Mouse (Mus musculus) heart, embryonic 13.5 days (tissue): ENCODE results near the gene Pde4a. TPM values are rescaled to one million over a fixed set of nuclear protein-coding genes. Genes with fewer than 3 reads are reported as not detected.

ENCODE experiments used
- ATAC-seq: fragments of 200-750 bp; cut with Nextera tagmentation; 2 replicates; pipeline ENCODE4 v1.8.0; 2017; ENCODE audit warnings: moderate TSS enrichment; ENCODE audit not compliant: insufficient number of reproducible peaks, low FRiP score, low TSS enrichment; ENCODE audit errors: extremely low read depth
- H3K27ac ChIP-seq: fragments of 300-500 bp; sonication (generic); replicated peaks from 2 replicates; pipeline ENCODE4 v1.5.1; 2015; ENCODE audit warnings: moderate library complexity, mild to moderate bottlenecking, inconsistent platforms
- H3K27me3 ChIP-seq: fragments of 300-500 bp; sonication (generic); replicated peaks from 2 replicates; pipeline ENCODE4 v1.6.1; 2015; ENCODE audit warnings: mild to moderate bottlenecking, inconsistent platforms
- H3K36me3 ChIP-seq: fragments of 300-500 bp; sonication (generic); 2 replicates; pipeline ENCODE4 v1.6.1; 2015; ENCODE audit warnings: mild to moderate bottlenecking, inconsistent platforms
- H3K4me1 ChIP-seq: fragments of 300-500 bp; sonication (generic); 2 replicates; pipeline ENCODE4 v1.6.1; 2015; ENCODE audit warnings: inconsistent platforms
- H3K4me2 ChIP-seq: fragments of 300-500 bp; sonication (generic); 2 replicates; pipeline ENCODE4 v1.6.1; 2015; ENCODE audit warnings: inconsistent platforms, mild to moderate bottlenecking, moderate library complexity
- H3K4me3 ChIP-seq: fragments of 300-500 bp; sonication (generic); 2 replicates; pipeline ENCODE4 v1.5.1; 2015; ENCODE audit warnings: moderate library complexity, mild to moderate bottlenecking, inconsistent platforms
- H3K9ac ChIP-seq: fragments of 300-500 bp; sonication (generic); 2 replicates; pipeline ENCODE4 v1.6.1; 2015; ENCODE audit warnings: inconsistent platforms, mild to moderate bottlenecking, moderate library complexity
- H3K9me3 ChIP-seq: fragments of 300-500 bp; sonication (generic); 2 replicates; pipeline ENCODE4 v1.6.1; 2016; ENCODE audit warnings: inconsistent platforms
- WGBS: fragments of 180-500 bp; shearing (Covaris S2); methylation state at CpG from one replicate; pipeline ENCODE4 v1.1.7; 2015; ENCODE audit warnings: mixed read lengths; 5-methylcytosine and 5-hydroxymethylcytosine counted together
- polyA plus RNA-seq: library from polyadenylated mRNA; unstranded; fragments of >200 nt; fragmentation: Nextera tagmentation; extraction: Ambion mirVana; gene quantifications from 2 replicates; pipeline ENCODE4 v1.2.1, GENCODE M21; 2015

Gene Pde4a
- polyA plus RNA-seq, 1 experiment from 2014 or later = 9.5 TPM

DNA sequence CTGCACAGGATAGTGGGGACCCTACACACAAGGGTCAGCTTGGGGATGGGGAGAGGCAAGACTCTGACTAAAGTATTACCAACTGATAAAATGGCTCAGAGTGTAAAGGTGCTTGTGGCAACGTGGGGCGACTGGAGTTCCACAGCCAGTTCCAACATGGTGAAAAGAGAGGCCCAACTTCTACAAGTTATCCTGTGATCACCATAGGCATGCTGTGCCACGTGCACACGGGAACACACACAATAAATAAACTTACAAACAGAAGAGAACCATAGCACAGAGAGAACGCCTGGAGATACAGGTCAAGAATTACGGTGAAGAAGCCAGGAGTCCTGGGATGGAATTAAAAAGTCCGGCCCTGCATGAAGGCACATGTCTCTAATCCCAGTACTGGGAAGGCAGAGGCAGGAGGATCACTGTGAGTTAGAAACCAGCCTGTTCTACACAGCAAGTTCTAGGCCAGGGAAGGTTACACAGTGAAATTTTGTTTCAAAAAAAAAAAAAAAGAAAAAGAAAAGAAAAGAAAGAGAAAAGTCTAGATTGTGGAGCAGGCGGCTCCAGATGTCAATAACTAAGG, 16.3 kb upstream of the Pde4a start:
- no peak for ATAC-seq
- Histone ChIP-seq H3K27ac (peak overlapping the region; percentile 84), H3K27me3 (no peaks in the 10 kb centered on the region), H3K4me1 (peaks cover 61% of the 10 kb centered on the region), H3K9me3 (no peaks in the 10 kb centered on the region), H3K36me3 (peaks cover 31% of the 10 kb centered on the region), H3K9ac (peak overlapping the region; percentile 97), H3K4me2 (peak overlapping the region; percentile 97), H3K4me3 (peak overlapping the region; percentile 94)
- WGBS = 5% methylated on average over 8 of the region's 8 CpGs

DNA sequence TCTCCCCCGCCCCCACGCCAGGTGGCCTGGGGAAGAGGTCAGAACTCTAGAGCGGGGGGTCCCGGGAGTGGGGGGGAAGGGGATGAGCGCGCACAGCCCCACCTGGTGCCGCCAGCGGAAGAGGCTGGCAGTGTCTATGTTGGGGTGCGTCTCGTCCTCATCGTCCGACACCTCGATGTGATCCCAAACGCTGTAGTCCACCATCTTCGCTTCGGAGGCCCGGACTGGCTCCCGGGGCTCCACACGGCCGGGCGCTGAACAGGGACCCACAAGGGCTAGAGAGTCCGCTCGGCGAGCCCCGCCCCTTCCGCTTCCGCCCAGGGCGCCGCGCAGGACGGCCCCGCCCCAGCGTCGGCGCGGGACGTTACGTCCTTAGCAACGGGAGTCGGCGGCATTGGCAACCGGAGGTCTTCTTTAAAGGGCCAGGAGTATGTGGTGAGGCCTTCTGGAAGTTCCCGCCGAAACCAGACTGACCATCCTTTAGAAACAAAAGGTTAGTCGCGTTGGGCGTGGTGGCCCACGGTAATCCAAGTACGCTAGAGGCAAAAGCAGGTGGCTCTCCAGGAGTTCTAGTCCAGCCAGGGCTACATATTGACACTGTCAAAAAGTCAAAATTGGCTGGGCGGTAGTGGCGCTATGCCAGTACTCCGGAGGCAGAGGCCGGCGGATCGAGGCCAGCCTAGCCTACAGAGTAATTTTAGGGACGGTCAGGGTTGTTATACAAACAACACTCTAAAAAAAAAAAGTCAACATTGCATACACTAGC, 15.7 kb upstream of the Pde4a start, which contains the start of gene Cdc37:
Gene Cdc37 (minus strand): TSS at position 329 of the 766 bp plus-strand sequence.
- Histone ChIP-seq H3K4me3 (peak within 1 kb of the TSS; percentile 94), H3K36me3 (peaks cover 25% of the 10 kb centered on the region), H3K27me3 (no peaks in the 10 kb centered on the region), H3K9me3 (no peaks in the 10 kb centered on the region), H3K4me2 (peak within 1 kb of the TSS; percentile 97), H3K4me1 (peaks cover 65% of the 10 kb centered on the region), H3K9ac (peak within 1 kb of the TSS; percentile 97), H3K27ac (peak within 1 kb of the TSS; percentile 84)
- WGBS = 4% methylated on average over 56 of the region's 56 CpGs
- ATAC-seq = peak; percentile 80

- Histone ChIP-seq H3K27ac (peak overlapping the region; percentile 75), H3K9me3 (no peaks in the 10 kb centered on the region), H3K4me3 (peak overlapping the region; percentile 55), H3K4me1 (peaks cover 39% of the 10 kb centered on the region), H3K27me3 (no peaks in the 10 kb centered on the region), H3K36me3 (0 out of 2 replicates have a peak, but pooled peaks cover 3% of the 10 kb centered on the region), H3K4me2 (peak overlapping the region; percentile 89), H3K9ac (peak overlapping the region; percentile 78)
- no peak for ATAC-seq
- WGBS = 2% methylated on average over 11 of the region's 11 CpGs
These were observed 12.8 kb upstream of the Pde4a start for GRCm38 (mm10) chr9:21152715-21153114.

GRCm38 (mm10) chr9:21153331-21153730, 12.2 kb upstream of the Pde4a start:
- Histone ChIP-seq H3K27me3 (no peaks in the 10 kb centered on the region), H3K4me1 (peaks cover 33% of the 10 kb centered on the region), H3K4me3 (peak overlapping the region; percentile 55), H3K27ac (peak overlapping the region; percentile 75), H3K36me3 (no peaks in the 10 kb centered on the region), H3K9ac (peak overlapping the region; percentile 78), H3K4me2 (peak overlapping the region; percentile 89), H3K9me3 (no peaks in the 10 kb centered on the region)
- ATAC-seq = no peak
- 7% methylated on average over 12 of the region's 12 CpGs for WGBS

DNA sequence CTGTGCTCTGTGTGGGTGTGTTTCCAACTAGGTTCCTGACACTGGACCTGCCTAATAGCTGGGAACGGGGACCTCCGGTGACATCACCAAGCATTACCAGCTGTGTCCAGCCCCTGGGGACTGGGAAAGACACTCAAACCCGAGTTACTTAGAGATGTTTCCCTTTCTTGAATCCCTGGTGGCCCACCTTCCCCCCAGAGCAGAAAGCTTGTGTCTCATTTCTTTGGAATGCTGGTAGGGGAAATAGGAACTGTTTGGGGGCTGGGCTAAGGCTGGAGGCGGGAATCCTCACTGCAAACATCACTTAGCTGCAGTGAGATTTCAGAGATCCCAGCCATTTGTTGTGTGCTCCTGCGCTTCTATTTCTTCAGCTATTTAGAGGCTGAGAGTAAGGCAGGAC, 11.7 kb upstream of the Pde4a start:
- H3K4me3 ChIP-seq = peak overlapping the region; percentile 55
- H3K4me2 ChIP-seq = peak overlapping the region; percentile 89
- H3K27me3 ChIP-seq = no peaks in the 10 kb centered on the region
- WGBS = 7% methylated on average over 5 of the region's 5 CpGs
- no peaks in the 10 kb centered on the region for H3K36me3 ChIP-seq
- peaks cover 28% of the 10 kb centered on the region for H3K4me1 ChIP-seq
- H3K27ac ChIP-seq = peak overlapping the region; percentile 75
- no peaks in the 10 kb centered on the region for H3K9me3 ChIP-seq
- H3K9ac ChIP-seq = peak overlapping the region; percentile 78
- no peak for ATAC-seq

DNA sequence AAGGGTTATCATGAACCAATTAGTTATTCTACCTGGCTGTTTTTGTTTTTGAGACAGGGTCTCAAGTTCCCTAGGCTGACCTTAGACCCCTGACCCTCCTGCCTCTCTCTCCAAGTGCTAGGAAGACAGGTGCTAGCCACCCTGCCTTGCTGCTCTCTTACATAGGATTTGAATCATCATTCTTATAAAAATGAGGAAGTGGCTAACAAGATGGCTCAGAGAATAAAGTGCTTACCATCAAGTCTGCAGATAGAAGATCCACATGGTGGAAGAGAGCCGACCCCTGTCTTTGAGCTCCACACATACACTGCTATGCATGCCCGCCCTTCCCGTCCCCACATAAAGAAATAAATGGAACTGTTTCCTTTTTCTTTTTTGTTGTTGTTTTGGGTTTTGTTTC, 10.7 kb upstream of the Pde4a start:
- Histone ChIP-seq H3K4me2 (no peak overlapping the region), H3K4me3 (no peak overlapping the region), H3K9ac (no peak overlapping the region), H3K27ac (no peak overlapping the region), H3K9me3 (no peaks in the 10 kb centered on the region), H3K27me3 (no peaks in the 10 kb centered on the region), H3K4me1 (peaks cover 23% of the 10 kb centered on the region), H3K36me3 (no peaks in the 10 kb centered on the region)
- no peak for ATAC-seq
- 84% methylated on average over 3 of the region's 3 CpGs for WGBS

DNA sequence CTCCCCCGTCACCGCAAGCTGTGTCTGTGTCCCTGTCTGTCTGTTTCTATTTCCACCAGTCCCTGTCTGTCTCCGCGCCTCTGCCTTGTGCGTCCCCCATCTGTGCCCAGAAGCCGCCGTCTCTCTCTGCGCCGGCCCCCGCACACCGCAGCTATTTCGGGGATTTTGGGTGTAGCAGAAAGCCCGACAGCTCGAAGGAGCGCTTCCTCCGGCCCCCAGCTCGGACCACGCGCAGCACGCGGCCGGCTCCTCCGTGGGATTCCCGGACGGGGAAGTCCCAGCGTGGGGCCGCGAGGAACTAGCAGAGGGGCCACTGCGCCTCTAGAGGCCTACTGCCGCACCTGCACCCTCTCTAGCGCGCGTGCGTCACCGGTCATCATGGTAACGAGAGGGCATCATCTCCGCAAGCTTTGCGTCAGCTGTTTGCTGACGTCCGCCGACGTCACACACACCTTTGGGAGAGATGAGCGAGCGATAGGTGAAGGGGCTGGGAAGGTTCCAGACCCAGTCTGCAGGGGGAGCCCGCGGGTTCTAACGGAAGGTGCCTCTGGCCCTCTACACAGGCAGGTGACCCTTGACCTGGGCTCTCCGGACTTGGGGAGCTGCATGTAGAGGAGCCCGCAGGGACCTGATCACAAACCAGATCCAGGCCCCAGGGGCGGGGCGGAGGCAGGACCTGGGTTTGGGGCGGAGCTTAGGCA, 4.2 kb upstream of the Pde4a start:
- ATAC-seq = peak; percentile 71
- peaks cover 26% of the 10 kb centered on the region for H3K4me1 ChIP-seq
- H3K36me3 ChIP-seq = no peaks in the 10 kb centered on the region
- H3K27ac ChIP-seq = no peak overlapping the region
- peak overlapping the region; percentile 83 for H3K9ac ChIP-seq
- no peaks in the 10 kb centered on the region for H3K9me3 ChIP-seq
- H3K4me2 ChIP-seq = peak overlapping the region; percentile 72
- H3K4me3 ChIP-seq = peak overlapping the region; percentile 58
- H3K27me3 ChIP-seq = peaks cover 46% of the 10 kb centered on the region
- WGBS = 1% methylated on average over 52 of the region's 52 CpGs

GRCm38 (mm10) chr9:21163086-21164050, 2.1 kb upstream of the Pde4a start:
- Histone ChIP-seq H3K4me2 (peak overlapping the region; percentile 86), H3K9ac (no peak overlapping the region), H3K27me3 (peaks cover 56% of the 10 kb centered on the region), H3K27ac (no peak overlapping the region), H3K4me3 (peak overlapping the region; percentile 64; the same call in 1 of the 2 replicates), H3K9me3 (no peaks in the 10 kb centered on the region), H3K4me1 (peaks cover 46% of the 10 kb centered on the region), H3K36me3 (no peaks in the 10 kb centered on the region)
- no peak for ATAC-seq
- WGBS = 40% methylated on average over 11 of the region's 11 CpGs

- no peak overlapping the region for H3K27ac ChIP-seq
- peaks cover 54% of the 10 kb centered on the region for H3K4me1 ChIP-seq
- peak overlapping the region; percentile 64 for H3K4me3 ChIP-seq
- no peaks in the 10 kb centered on the region for H3K36me3 ChIP-seq
- under 1% methylated on average over 26 of the region's 26 CpGs for WGBS
- peak overlapping the region; percentile 68 for H3K9ac ChIP-seq
- peak overlapping the region; percentile 86 for H3K4me2 ChIP-seq
- H3K27me3 ChIP-seq = peaks cover 56% of the 10 kb centered on the region
- ATAC-seq = no peak
- no peaks in the 10 kb centered on the region for H3K9me3 ChIP-seq
These were observed 1.4 kb upstream of the Pde4a start for GRCm38 (mm10) chr9:21164072-21164471.

GRCm38 (mm10) chr9:21165952-21166451, 488 bp downstream of the Pde4a start:
- 1% methylated on average over 47 of the region's 47 CpGs for WGBS
- no peaks in the 10 kb centered on the region for H3K36me3 ChIP-seq
- peak overlapping the region; percentile 83 for H3K9ac ChIP-seq
- peaks cover 56% of the 10 kb centered on the region for H3K27me3 ChIP-seq
- H3K4me3 ChIP-seq = peak overlapping the region; percentile 64
- peak overlapping the region; percentile 97; the same call in 1 of the 2 replicates for H3K27ac ChIP-seq
- no peaks in the 10 kb centered on the region for H3K9me3 ChIP-seq
- ATAC-seq = no peak
- H3K4me1 ChIP-seq = peaks cover 57% of the 10 kb centered on the region
- peak overlapping the region; percentile 86 for H3K4me2 ChIP-seq
